Mouse (Mus musculus) heart, adult 2 months (tissue): ENCODE data around the gene Cyb5r1.

Experiments used
- CTCF ChIP-seq: fragments of 200-600 bp; IDR thresholded peaks from 2 replicates; pipeline ENCODE4 v1.8.1; 2022; ENCODE audit warnings: antibody characterized with exemption, mild to moderate bottlenecking, moderate library complexity
- EP300 ChIP-seq: fragments of 200-500 bp; IDR thresholded peaks from 2 replicates; pipeline ENCODE4 v1.6.1; 2011; ENCODE audit warnings: low read depth, low read length, control low read depth; ENCODE audit not compliant: insufficient read depth
- POLR2A ChIP-seq: fragments of 200-500 bp; IDR thresholded peaks from 2 replicates; pipeline ENCODE4 v1.6.1; 2011; ENCODE audit warnings: mild to moderate bottlenecking, low read depth, low read length, control low read depth; ENCODE audit not compliant: insufficient read depth

GRCm38 (mm10) chr1:134456060-134456459 lies 50.7 kb downstream of the Cyb5r1 start:
- no peak for TF ChIP-seq POLR2A
- no peak for TF ChIP-seq CTCF
- no peak for TF ChIP-seq EP300
